Mouse (Mus musculus): ENCODE measurements at regions not wholly inside any gene's neighbourhood (a gene's known extent, or its start where the extent isn't known, plus 50 kb on each side); places are given as distances from the start of the nearest gene placed in this dataset.

DNA sequence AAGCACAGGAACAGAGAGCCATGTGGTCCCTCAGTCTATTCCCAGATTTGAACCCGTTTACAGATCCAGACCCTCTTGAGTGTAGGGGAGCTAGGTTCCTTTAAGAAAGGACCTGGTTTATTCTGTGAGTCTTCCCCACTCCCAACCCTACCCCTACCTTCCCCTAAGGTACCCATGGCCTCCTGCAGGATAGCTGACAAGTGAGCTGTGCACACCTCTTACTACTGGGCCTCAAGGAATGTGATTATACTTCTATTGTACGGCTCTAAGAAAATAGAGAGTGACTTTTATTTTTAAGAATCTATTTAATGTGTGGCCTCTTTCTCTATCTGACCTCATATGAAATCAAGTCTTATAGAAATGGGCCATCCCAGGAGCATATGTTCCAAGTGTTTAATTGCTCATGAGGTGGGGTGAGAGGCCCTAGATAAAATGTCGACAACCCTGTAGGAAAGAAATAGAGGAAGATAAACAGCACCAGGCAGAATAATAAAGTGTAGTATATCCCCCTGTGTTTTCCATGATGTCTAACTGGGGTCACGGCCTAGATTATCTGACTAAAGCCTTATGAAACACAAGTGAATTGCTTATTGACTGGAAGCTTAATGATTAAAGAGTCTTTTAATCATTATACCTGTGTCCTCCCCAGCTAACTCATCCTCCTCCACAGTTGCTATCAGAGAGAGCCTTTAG is 145.7 kb upstream of the Cdh5 start:
- DNase-seq (ENCODE audit: low spot score), result no peak

DNA sequence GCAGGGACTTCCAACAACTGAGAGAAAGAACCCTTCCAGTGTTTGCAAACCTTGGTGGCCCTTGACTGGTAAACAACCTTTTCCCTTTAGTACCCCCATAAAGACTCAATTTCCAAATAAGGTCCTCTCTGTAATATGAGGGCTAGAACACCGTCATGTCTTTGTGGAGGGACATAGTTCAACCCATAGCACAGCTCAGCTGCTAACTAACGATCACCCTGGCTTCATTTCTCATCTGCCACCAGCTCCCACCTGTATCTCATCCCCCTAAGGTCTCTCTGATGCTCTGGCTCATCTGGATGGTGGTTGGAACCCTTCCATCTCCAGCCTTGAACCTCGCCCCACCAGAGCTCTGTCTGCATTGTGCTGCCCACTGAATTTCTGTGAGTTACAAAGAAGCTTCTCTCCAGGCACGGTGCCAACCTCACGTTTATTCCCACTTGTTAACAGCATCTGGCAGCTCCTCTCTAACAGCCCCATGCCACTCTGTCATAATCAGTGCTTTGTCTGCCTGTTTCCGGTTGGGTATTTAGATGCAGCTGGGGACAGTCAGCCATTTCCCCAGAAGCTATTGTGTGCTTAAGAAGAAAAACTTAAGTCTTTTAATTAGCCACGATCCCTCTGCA is 137.0 kb upstream of the Cdh5 start:
- DNase-seq (ENCODE audit: low spot score), result peak; percentile 62

DNA sequence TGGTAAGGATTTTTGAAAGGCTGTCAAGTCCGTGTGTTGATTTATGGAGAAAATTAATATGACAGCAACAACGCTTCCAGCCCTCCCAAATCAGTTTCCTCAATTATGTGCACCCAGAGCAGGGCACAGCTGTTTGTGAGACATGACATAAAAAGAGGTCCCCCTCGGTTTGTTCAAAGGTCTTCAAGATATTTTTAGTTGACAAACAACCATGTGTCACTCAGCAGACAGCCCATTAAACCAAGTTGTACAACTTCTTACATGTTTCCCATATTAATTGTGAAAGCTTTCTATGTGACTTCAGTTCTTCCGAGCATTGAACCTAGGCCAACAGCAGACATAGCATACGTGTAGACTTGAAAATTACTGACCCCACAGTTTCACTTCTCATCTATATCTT is 131.5 kb upstream of the Cdh5 start:
- DNase-seq (ENCODE audit: low spot score), result no peak

GRCm38 (mm10) chr8:103970511-103970910 is 130.9 kb upstream of the Cdh5 start:
- DNase-seq (ENCODE audit: low spot score), result no peak

DNA sequence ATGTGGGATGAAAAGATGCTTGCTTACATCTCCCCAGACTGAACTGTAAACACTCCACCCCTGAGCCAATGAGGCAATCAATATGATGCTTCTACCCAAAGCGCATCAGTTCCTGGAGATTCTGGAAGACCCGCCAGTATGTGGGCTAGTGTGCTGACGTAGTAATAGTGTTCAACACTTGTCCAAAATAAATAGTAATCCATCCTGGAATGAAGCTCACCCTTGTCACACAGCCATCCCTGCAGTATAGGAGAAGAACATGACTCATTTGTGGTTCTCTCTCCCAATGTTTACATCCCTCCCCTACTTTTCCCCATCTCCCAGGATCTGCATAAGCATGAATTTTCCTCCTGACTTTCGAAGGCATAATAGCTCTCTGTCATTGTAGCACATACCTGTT is 130.5 kb upstream of the Cdh5 start:
- DNase-seq (ENCODE audit: low spot score), result no peak

- no peak for DNase-seq (ENCODE audit: low spot score)
Observed at GRCm38 (mm10) chr8:103976488-103976887, 124.9 kb upstream of the Cdh5 start.

DNA sequence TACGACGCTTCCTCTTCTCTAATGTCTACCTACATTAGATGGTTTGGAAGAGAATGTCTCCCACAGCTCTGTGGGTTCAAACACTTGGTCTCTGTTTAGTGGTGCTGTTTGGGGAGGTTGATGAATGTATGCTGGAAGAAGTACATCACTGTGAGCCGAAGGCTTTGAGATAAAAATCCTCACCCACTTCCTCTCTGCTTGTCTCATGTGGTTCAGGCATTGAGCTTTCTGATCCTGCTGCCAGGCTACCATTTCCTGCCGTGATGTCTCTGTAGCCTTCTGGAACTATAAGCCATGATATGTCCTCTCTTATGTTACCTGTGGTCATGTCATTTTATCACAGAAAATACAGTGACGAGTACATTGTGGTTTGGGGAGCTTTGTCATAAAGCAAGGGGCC is 122.5 kb upstream of the Cdh5 start:
- no peak for DNase-seq (ENCODE audit: low spot score)

GRCm38 (mm10) chr8:103983860-103984594 is 117.4 kb upstream of the Cdh5 start:
- DNase-seq (ENCODE audit: low spot score), result no peak

GRCm38 (mm10) chr8:103985640-103986039 is 115.8 kb upstream of the Cdh5 start:
- DNase-seq (ENCODE audit: low spot score), result no peak

GRCm38 (mm10) chr8:103993897-103994296 is 107.5 kb upstream of the Cdh5 start:
- DNase-seq (ENCODE audit: low spot score), result no peak

GRCm38 (mm10) chr8:103998143-103998542 is 103.3 kb upstream of the Cdh5 start:
- DNase-seq (ENCODE audit: low spot score), result no peak

DNA sequence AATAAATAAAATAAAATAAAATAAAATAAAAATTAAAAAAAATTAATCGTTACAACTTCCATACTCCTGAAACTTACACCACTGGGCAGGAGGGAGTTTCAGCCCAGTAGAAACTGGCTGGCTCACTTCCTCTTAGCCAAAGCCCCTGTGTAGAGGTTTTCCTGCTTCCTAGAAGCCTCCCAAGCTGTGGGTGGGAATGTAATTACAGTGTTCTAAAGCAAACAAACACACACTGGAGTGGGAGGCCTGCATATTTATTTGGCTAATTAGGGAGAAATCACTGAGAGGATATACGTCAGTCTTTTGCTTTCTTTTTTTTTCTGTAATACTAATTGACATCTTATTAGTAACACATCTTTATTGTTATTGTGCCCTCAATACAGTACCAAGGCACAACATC is 94.2 kb upstream of the Cdh5 start:
- no peak for DNase-seq (ENCODE audit: low spot score)

- no peak for DNase-seq (ENCODE audit: low spot score)
Observed at GRCm38 (mm10) chr8:104008756-104009155, 92.7 kb upstream of the Cdh5 start.

DNA sequence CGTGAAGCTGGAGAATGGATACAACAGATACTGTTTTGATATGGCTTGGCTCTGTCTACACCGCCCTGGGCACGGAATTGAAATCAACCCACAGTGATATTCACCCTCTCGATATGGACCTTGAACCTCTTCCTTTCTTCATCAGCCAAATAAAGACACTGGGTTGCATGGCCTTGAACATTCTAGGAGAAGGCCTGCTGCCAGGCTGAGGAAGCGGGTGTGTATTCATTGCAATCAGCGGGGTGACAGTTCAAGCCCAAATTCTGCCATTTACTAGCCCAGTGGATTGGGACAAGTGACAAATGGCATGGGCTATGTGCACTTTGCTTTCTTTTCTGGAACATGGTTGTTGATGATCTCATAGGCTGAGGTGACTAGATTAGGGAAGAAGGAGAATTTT is 92.1 kb upstream of the Cdh5 start:
- DNase-seq (ENCODE audit: low spot score), result no peak

DNA sequence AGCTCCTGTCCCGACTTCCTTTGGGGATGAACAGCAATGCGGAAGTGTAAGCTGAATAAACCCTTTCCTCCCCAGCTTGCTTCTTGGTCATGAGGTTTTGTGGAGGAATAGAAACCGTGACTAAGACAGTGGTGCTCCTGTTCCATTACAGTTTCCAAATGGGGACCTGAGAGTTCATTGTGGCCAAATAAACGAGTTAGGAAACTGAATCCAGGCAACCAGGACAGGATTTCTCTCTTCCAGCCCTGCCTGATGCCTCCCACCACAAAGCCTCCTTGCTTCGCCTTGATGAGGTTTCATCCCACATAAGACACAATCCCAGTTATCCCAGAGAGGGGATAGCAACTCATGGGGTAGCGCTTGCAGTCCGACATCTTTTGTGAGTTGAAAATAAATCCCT is 79.2 kb upstream of the Cdh5 start:
- no peak for DNase-seq (ENCODE audit: low spot score)

DNA sequence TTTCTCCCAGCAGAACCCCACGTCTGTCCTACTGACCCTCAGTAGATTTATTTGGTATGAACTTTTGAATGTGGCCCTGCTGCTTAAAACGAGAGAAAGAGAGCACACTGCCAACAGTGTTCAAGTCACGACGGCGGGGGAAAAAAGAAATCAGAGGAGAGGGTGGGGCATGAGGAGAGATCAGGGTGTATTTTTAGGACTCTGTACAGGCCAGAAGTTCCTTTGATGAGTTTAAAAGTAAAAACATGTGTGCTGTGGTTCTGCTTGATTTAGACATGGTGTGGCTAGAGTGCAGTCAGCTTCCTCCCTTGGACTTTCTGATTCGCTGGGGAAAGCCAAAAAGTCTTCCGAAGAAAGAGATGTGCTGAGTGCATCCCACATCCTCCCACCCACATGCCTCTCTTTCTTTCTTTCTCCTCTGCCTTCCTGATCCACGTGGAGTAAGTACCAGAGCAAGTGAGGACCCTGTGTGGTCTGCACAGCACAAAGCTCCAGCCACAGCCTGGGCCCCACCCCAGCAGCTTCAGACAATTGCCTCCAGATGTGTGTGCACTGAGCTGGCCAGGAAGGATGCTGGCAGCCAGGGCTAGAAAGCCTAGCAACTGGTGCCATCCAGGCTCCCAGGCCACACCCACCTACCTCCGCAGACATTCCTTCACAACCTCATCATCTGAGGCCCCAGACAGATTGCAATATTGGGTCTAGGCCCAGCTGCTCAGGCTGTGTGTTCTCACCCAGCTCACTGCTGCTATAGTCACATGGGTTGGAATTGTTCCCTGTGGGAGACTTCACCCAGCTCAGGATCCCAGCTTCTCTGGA is 78.5 kb upstream of the Cdh5 start:
- DNase-seq (ENCODE audit: low spot score), result no peak

- peak; percentile 67 for DNase-seq (ENCODE audit: low spot score)
Observed at GRCm38 (mm10) chr8:104027161-104027821, 74.1 kb upstream of the Cdh5 start.

DNA sequence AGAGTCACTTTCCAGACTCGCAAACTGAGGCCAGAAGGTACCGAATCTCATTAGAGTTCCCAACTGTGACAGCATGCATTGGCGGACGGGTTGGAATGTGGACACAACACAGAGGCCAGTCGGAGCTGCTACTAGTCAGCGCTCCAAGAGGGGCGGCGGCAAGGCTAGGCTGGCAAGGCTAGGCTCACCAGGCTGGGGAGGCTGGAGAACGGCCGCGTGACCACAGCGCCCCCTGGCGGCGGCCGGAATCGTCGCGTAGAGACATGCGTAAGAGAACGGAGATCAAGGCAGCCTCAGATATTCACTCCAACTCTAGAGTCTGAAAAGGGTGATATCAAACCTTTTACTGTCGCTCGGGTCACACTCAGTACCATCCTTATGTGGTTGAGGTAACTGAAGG is 72.8 kb upstream of the Cdh5 start:
- peak; percentile 91 for DNase-seq (ENCODE audit: low spot score)

- no peak for DNase-seq (ENCODE audit: low spot score)
Observed at GRCm38 (mm10) chr8:104032179-104032578, 69.2 kb upstream of the Cdh5 start.

GRCm38 (mm10) chr8:104033148-104033547 is 68.3 kb upstream of the Cdh5 start:
- DNase-seq (ENCODE audit: low spot score), result no peak

GRCm38 (mm10) chr8:104034286-104034685 is 67.1 kb upstream of the Cdh5 start:
- DNase-seq (ENCODE audit: low spot score), result no peak

All from testis, postnatal 10 days (tissue).